Mouse (Mus musculus): ENCODE results near the gene Rnase2b.

GRCm38 (mm10) chr14:51149164-51149563, 12.9 kb upstream of the Rnase2b start:
- TF ChIP-seq HCFC1 (IDR thresholded peaks at IDR 0.05; ENCODE audit: borderline replicate concordance, insufficient read depth, low read length) (no peak), ZC3H11A (IDR thresholded peaks at IDR 0.05; ENCODE audit: borderline replicate concordance, low read depth, low read length) (no peak), ZNF384 (IDR thresholded peaks at IDR 0.05; ENCODE audit: low read depth, low read length) (no peak)

All from ES-E14 (cell line).